Mouse (Mus musculus) layer of hippocampus, adult 18-20 months (tissue): Measurements from ENCODE around the gene Olfr790. TPM values are rescaled to one million over a fixed set of nuclear protein-coding genes. Genes with fewer than 3 reads are reported as not detected.

Experiments
- DNase-seq, 2 experiments: peaks; one replicate each; pipeline ENCODE4 v3.0.0; 2022; ENCODE audit warnings: low spot score in 2 of 2
- long read RNA-seq: library from polyadenylated mRNA; stranded (forward); transcript quantifications from one replicate; pipeline ENCODE4 v2.0.0, GENCODE M21; 2021
- total RNA-seq, 2 experiments: library from RNA; stranded (reverse); gene quantifications; 2 replicates each; pipeline ENCODE4 v1.2.3; 2021

The Olfr790 gene
- not detected for total RNA-seq
- long read RNA-seq = 0 reads

GRCm38 (mm10) chr10:129498192-129498591, at the start of gene Olfr790:
Gene Olfr790, plus strand, starts transcription at chr10:129498492.
- DNase-seq = no peak

- DNase-seq = no peak
Observed at GRCm38 (mm10) chr10:129461562-129461961, 36.7 kb upstream of the Olfr790 start, which contains the start of gene Olfr787. Gene Olfr787, plus strand, starts transcription at chr10:129461862.

- no peak for DNase-seq
Observed at GRCm38 (mm10) chr10:129470698-129471097, 27.6 kb upstream of the Olfr790 start, which contains the start of gene Olfr788. Gene Olfr788, plus strand, starts transcription at chr10:129470998.

GRCm38 (mm10) chr10:129473256-129473655, 25.0 kb upstream of the Olfr790 start:
- no peak for DNase-seq

GRCm38 (mm10) chr10:129473723-129474122, 24.6 kb upstream of the Olfr790 start:
- no peak for DNase-seq

- DNase-seq = no peak
Observed at GRCm38 (mm10) chr10:129484452-129484851, 13.8 kb upstream of the Olfr790 start, which contains the start of gene Olfr789. Gene Olfr789, plus strand, starts transcription at chr10:129484752.

GRCm38 (mm10) chr10:129490101-129490500, 8.2 kb upstream of the Olfr790 start:
- DNase-seq = peak in 1 of 2 experiments; percentile 19

GRCm38 (mm10) chr10:129521492-129521891, 23.2 kb downstream of the Olfr790 start, which contains the start of gene Olfr791:
Gene Olfr791, plus strand, starts transcription at chr10:129521792.
- no peak for DNase-seq

GRCm38 (mm10) chr10:129538862-129539261, 40.6 kb downstream of the Olfr790 start, which contains the start of gene Olfr792:
Gene Olfr792, plus strand, starts transcription at chr10:129539162.
- DNase-seq = no peak

GRCm38 (mm10) chr10:129549354-129549753, 51.1 kb downstream of the Olfr790 start:
- peak in 1 of 2 experiments; percentile 54 for DNase-seq

Other genes with a start within 250 kb of the Olfr790 start
- not detected for gene Olfr776, start 239.4 kb upstream of the Olfr790 start, total RNA-seq
- not detected for gene Olfr777, start 227.0 kb upstream of the Olfr790 start, total RNA-seq
- not detected for gene Olfr780, start 180.4 kb upstream of the Olfr790 start, total RNA-seq
- not detected for gene Olfr781, start 169.6 kb upstream of the Olfr790 start, total RNA-seq
- gene Olfr782, start 149.6 kb upstream of the Olfr790 start, total RNA-seq = not detected
- under 1 TPM; 0.10 to 0.22 TPM for gene Olfr784, start 114.4 kb upstream of the Olfr790 start, total RNA-seq
- gene Olfr785, start 93.1 kb upstream of the Olfr790 start, total RNA-seq = not detected
- gene Olfr786, start 71.2 kb upstream of the Olfr790 start, total RNA-seq = not detected
- not detected for gene Olfr787, start 36.6 kb upstream of the Olfr790 start, total RNA-seq
- not detected for gene Olfr788, start 27.5 kb upstream of the Olfr790 start, total RNA-seq
- not detected for gene Olfr789, start 13.7 kb upstream of the Olfr790 start, total RNA-seq
- gene Olfr791, start 23.3 kb downstream of the Olfr790 start, total RNA-seq = not detected
- gene Olfr792, start 40.7 kb downstream of the Olfr790 start, total RNA-seq = not detected
- gene Olfr794, start 69.2 kb downstream of the Olfr790 start, total RNA-seq = not detected
- gene Olfr796, start 114.1 kb downstream of the Olfr790 start, total RNA-seq = not detected
- gene Olfr798, start 129.4 kb downstream of the Olfr790 start, total RNA-seq = not detected
- gene Olfr799, start 139.0 kb downstream of the Olfr790 start, total RNA-seq = not detected
- not detected for gene Olfr800, start 159.2 kb downstream of the Olfr790 start, total RNA-seq
- not detected for gene Olfr801, start 175.4 kb downstream of the Olfr790 start, total RNA-seq
- not detected for gene Olfr802, start 189.7 kb downstream of the Olfr790 start, total RNA-seq
- not detected for gene Olfr803, start 195.8 kb downstream of the Olfr790 start, total RNA-seq
- not detected for gene Olfr804, start 204.7 kb downstream of the Olfr790 start, total RNA-seq
- not detected for gene Olfr805, start 230.9 kb downstream of the Olfr790 start, total RNA-seq
- not detected for gene Olfr806, start 243.4 kb downstream of the Olfr790 start, total RNA-seq